ENCODE assay signal across 19 mouse cellular contexts in the genomic region with DNA sequence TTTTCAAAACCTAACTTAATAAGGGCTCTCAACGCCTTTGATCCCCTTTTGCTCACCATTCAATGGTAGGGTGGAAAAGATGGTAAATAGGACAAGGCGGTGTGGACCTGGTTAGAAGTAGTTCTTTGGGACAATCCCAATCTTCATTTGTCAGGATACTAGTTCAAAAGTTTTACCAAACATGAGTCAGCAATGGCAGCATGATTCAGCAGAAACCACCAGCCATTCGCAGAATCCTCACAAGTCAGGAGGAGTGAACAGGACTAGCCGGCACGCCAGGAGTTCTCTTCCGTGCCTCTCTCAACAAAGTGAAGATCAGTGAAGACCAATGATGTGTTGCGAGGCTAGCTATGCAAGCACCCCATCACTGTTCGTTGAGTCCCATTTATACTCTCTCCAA.
"Had no signal": no experiment of that assay in that cellular context is flagged by ENCODE, and none has a peak within 500 bp of the region (broad histone marks: within the 10 kb centered on the region; RNA-seq: fewer than 3 reads in every experiment).

No protein-coding gene starts in this region.

- H3K27me3 ChIP-seq: lung, embryonic 15.5 days; megakaryocyte, embryonic 14.5 days; midbrain, embryonic 13.5 days; midbrain, embryonic 15.5 days; neural tube, embryonic 13.5 days; neural tube, embryonic 15.5 days had no signal

- DNase-seq: lung, adult 2 months; lung, postnatal 14 days; lung, postnatal 36 days; right cerebral cortex, postnatal 25 days; right cerebral cortex, postnatal 4 days; spleen, adult 18-20 months; thymus, adult 18-20 months; thymus, postnatal 14 days; thymus, postnatal 36 days had no signal

- H3K36me3 ChIP-seq: lung, embryonic 15.5 days; midbrain, embryonic 13.5 days; midbrain, embryonic 15.5 days; neural tube, embryonic 13.5 days; neural tube, embryonic 15.5 days had no signal

- H3K9me3 ChIP-seq: lung, embryonic 15.5 days; megakaryocyte, embryonic 14.5 days; midbrain, embryonic 13.5 days; midbrain, embryonic 15.5 days; neural tube, embryonic 13.5 days; neural tube, embryonic 15.5 days had no signal

- H3K4me1 ChIP-seq: lung, embryonic 15.5 days; megakaryocyte, embryonic 14.5 days; midbrain, embryonic 13.5 days; midbrain, embryonic 15.5 days; neural tube, embryonic 13.5 days; neural tube, embryonic 15.5 days had no signal

- H3K4me2 ChIP-seq: lung, embryonic 15.5 days; midbrain, embryonic 11.5 days; midbrain, embryonic 13.5 days; midbrain, embryonic 15.5 days; neural tube, embryonic 13.5 days; neural tube, embryonic 15.5 days had no signal

- H3K9ac ChIP-seq: lung, embryonic 15.5 days; midbrain, embryonic 13.5 days; midbrain, embryonic 15.5 days; neural tube, embryonic 13.5 days; neural tube, embryonic 15.5 days had no signal

- H3K27ac ChIP-seq: lung, embryonic 15.5 days; macrophage; midbrain, embryonic 13.5 days; midbrain, embryonic 15.5 days; neural tube, embryonic 13.5 days; neural tube, embryonic 15.5 days had no signal

- H3K4me3 ChIP-seq: lung, embryonic 15.5 days; megakaryocyte, embryonic 14.5 days; midbrain, embryonic 13.5 days; midbrain, embryonic 15.5 days; myocyte; neural tube, embryonic 13.5 days; neural tube, embryonic 15.5 days had no signal

- ATAC-seq: lung, postnatal 0 days; midbrain, embryonic 13.5 days; midbrain, embryonic 15.5 days had no signal
